Mouse (Mus musculus): ENCODE measurements at regions not wholly inside any gene's neighbourhood (a gene's known extent, or its start where the extent isn't known, plus 50 kb on each side); places are given as distances from the start of the nearest gene placed in this dataset.

DNA sequence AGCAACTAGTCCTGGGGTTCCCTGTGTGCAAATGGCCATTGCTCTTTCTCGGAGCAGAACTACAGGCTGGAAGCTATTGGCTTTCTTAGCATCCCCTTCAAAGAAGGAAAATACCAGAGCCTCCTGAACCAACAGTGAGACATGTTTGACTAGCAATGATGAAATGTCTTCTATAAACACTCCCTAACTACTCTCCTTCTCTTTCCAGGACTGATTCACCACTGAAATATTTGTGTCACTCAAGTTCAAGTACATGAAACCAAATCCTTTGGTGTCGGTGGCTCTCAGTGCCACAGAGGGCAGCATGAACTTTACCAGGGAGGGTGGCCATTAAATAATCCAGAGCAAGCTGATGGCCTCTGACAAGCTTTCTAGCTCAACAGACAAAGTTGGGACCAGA, 270.0 kb downstream of the Osr1 start:
- DNase-seq (ENCODE audit: extremely low spot score, low read depth, low spot score) = no peak

DNA sequence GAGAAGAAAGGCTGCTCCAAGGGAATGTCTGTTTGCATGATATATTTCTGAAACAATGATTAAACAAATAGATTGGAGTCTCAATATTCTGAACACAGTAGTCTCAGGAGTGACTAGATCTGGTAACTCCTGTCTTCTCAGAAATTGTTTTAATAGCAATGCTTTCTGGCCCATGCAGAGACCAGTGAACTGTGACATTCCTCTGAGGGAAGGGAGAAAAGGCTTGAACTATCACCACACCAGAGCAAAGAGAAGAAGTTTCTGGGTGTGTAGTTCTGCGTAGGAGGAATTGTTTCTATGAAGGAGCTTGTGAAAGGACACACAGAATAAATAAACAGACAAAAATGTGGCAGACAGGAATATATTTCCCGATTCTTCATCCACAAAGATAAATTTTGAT, 277.1 kb downstream of the Osr1 start:
- no peak for DNase-seq (ENCODE audit: extremely low spot score, low read depth, low spot score)

GRCm38 (mm10) chr12:9847465-9848205, 277.7 kb downstream of the Osr1 start:
- DNase-seq (ENCODE audit: extremely low spot score, low read depth, low spot score) = no peak

- no peak for DNase-seq (ENCODE audit: extremely low spot score, low read depth, low spot score)
Measured at GRCm38 (mm10) chr12:9855503-9856024, 285.6 kb downstream of the Osr1 start.

DNA sequence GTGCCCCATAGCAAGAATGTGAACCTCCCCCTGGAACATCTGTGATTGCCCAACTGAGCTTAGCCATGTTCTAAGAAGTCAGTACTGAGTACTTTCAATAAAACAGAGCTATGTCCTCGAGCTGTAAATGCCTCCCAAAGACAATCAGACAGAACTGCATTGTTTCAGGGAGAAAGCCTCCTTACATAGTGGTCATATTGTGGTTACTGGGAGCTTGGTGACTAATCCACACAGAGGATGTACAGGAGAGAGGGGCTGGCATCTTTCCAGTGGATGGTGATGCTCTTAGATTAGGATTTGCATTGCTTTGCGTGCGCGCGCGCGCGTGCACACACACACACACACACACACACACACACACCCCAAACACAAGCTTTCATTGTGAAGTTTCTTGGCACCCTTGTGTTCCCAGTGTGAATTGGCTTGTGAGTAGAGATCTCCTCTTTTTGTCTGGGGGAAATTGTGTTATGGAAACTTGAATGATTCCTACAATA, 286.3 kb downstream of the Osr1 start:
- no peak for DNase-seq (ENCODE audit: extremely low spot score, low read depth, low spot score)

GRCm38 (mm10) chr12:9857990-9858389, 288.1 kb downstream of the Osr1 start:
- DNase-seq (ENCODE audit: extremely low spot score, low read depth, low spot score) = no peak

GRCm38 (mm10) chr12:9862301-9862700, 292.4 kb downstream of the Osr1 start:
- DNase-seq (ENCODE audit: extremely low spot score, low read depth, low spot score) = no peak

DNA sequence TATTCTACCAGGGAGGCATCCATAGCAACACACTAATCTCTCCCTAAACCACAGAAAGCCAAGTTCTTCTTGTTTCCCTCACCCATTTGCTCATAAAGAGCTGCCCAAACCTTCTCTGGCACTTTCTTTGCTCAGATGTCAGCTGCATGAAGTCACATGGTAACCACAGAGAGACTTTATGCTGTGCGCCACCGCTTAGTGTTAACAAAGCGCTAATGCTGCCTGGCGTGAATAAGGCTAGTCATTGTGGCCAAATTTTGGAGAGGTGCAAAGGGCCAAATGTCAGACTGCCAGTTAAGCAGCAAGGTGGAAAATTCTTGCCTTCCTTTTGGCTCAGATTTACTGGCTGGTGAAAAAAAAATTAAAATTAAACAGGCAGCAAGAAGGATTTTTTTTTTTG, 302.3 kb downstream of the Osr1 start:
- DNase-seq (ENCODE audit: extremely low spot score, low read depth, low spot score) = no peak

DNA sequence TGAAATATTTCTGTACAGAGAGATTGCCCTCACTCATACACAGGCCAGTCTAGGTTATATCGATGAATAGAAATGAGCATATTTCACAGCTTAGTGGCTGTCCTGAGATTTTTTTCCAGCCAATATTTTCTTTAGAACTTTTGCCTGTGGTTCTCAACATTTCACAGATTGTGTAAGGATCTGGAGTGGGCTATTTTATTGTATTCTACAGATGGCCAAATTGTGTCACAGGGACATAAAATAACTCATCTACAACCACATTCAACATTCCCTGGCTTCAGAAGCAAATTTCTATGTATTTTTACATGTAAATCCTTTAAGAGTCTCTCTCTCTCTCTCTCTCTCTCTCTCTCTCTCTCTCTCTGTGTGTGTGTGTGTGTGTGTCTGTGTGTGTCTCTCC, 303.3 kb downstream of the Osr1 start:
- no peak for DNase-seq (ENCODE audit: extremely low spot score, low read depth, low spot score)

GRCm38 (mm10) chr12:9874823-9875222, 304.9 kb downstream of the Osr1 start:
- no peak for DNase-seq (ENCODE audit: extremely low spot score, low read depth, low spot score)

DNA sequence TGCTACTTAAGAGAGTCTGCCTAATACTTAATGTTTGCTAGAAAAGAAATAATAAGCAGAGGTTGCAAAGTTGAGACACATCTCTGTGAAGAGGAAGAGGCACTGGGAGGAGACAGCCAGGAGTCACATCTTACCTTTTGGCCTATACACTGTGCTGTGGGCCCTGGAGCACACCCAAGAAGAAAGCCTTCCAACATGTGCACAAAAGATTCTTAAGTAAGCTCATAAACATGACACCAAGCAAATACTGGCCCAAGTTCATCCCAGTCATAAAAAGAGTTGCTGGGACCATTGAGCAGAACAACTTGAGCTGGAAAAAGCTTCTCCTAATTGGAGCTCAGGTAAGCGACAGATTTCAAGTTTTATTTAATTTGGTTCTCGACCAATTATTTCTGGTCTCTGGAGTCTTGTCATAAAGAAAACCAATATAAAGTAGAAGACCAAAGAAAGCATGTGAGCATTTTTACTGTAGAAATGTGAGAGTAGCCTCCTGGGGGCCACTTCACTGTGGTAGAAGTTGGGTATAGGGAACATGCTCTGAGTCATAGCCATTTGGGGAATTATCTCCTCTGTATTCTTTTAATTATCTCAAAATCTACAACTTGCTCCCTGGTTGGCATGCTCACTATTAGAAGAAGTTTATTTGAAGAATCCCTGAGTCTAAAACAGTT, 312.2 kb downstream of the Osr1 start:
- DNase-seq (ENCODE audit: extremely low spot score, low read depth, low spot score) = no peak

DNA sequence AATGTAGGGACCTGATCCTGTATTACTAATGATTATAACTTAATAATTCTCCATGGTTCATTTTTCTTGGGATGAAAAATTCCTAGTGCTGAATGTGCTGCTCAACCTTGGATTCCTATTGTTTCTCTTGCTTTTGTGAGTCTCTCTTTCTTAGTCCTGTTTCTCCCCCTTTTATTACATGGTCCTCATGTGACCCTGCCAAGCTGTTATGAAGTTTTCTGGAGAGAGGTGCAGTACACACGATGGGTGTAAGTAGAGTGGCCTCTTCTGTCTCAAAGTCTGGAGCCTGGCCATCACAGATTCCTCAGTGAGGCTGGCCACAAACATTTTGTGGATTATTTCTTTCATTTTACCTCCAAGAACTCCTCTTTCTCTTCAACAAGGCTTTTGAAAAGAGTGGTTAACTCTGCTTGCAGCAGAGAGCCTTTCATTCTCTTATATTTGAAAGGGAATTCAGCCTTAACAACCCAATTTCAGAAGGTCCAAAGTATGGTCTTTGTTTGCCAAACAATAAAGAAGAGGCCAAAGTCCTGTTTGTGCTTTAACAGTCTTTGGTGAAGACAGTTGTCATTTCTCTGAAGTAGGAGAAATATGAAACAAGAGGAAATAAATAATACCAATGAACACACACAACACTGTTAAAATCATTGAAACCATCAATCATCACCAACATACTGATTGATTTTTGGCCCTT, 313.3 kb downstream of the Osr1 start:
- no peak for DNase-seq (ENCODE audit: extremely low spot score, low read depth, low spot score)

DNA sequence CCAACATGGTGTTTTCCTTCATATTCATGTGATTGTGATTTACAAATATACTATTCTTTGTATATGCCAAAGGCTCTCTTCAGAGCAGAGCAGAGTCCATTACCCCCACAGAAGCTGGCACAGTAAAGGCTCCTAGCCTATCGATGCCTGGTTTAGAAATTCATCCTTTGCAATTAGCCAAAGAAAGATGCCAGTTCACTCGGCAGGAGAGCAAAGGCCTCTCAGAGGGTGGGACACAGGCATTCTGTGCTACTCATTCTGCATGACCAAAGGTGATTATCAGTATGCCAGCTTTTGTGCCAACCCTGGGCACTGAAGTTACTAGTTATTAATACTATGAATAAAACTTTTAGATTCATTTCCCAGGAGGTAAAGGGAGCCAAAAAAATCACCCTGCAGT, 324.6 kb downstream of the Osr1 start:
- DNase-seq (ENCODE audit: extremely low spot score, low read depth, low spot score) = no peak

DNA sequence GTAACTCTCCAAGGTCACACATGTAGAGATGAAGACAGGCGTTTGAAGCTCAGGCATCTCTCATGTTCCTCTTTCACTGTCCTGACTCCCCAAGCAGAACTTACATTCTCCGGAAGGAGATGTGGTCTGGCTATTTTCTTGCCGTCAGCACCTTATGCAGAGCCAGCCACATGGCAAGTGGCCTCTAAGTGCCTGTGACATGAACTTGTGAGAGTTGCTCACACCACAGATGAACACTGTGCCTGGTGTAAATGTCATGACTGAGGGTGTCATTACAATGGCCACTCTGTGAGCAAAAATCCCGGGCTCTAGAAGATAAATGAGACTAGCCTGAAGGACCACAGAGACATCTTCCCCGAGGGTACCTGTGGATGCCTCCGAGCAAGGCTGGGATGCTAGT, 328.1 kb downstream of the Osr1 start:
- DNase-seq (ENCODE audit: extremely low spot score, low read depth, low spot score) = no peak

DNA sequence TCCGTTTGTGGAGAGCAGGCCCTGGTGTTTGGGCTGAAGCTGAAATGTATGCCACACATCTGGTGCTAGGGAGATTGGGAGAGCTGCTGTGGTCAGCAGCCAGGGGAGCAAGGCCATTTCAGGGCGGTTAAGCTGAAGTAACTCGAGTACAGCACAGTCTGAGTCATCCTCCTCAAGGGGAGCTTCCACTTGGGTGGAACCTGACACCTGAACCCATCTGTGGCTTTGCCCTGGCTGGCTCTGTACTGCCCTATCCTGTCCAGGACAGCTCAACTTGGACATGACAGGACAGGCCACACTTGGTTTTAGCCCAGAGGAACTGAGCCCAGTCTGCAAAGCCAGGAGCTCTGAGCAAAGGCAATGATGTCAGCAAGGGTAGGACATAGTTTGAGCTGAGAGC, 328.5 kb downstream of the Osr1 start:
- no peak for DNase-seq (ENCODE audit: extremely low spot score, low read depth, low spot score)

DNA sequence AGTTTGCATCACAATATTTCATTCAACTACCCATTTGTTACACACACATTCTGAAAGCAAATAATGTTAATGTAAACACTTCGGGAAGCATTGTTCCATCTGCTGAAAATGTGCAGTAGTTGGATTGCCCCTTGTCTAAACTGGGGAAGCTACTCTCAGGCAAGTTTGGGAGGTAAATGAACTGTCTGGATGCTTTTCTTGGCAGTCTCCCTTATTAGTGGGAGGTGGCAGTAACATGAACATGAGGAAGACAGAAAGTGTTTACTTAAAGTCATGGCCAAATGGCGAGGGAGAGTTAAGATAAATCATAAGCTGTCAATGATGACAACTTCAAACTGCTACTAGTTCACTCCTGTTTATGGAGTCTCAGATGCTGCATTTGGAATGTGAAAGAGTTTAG, 332.0 kb downstream of the Osr1 start:
- DNase-seq (ENCODE audit: extremely low spot score, low read depth, low spot score) = no peak

DNA sequence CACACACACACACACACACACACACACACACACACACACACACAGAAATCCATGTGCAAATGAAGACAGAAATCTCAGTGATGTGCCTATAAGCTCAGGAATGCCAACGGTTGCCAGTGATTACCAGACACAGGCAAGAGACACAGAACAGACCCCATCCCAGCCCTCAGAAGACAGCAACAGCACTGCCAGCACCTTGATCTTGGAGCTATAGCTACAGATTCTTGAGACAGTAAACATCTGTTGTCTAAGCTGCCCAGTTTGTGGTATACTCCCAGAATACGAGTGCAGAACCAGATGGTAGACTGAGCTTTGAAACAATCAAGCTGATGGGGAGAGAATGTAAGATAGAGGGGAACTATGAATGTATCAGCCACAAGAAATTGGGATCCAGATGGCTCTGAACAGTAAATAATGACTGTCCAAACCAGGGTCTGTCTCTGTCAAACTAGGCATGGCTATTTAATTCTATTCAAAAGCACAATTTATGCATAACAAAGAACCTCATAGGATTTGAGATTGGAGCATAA, 333.9 kb downstream of the Osr1 start:
- DNase-seq (ENCODE audit: extremely low spot score, low read depth, low spot score) = no peak

- DNase-seq (ENCODE audit: extremely low spot score, low read depth, low spot score) = no peak
Measured at GRCm38 (mm10) chr12:9912333-9912732, 342.4 kb downstream of the Osr1 start.

DNA sequence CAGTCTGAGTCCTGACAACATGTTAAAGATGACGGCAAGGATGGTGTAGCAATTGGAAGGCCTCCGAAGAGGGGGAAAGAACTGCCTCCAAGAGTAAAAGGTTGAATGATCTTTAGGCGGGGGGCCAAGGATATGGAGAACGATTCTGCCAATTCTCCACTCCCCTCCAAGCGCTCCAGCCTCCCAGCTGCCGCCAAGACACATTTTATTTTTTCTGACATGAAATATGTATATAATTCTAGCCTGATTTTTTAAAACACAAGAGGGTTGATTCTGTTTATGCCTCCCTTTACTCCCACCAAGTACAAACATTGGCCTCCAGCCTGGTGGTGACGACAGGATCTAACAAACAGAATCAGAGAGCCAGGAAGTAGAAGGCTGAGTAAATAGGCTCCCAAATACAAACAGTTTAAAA, 345.8 kb downstream of the Osr1 start:
- no peak for DNase-seq (ENCODE audit: extremely low spot score, low read depth, low spot score)

DNA sequence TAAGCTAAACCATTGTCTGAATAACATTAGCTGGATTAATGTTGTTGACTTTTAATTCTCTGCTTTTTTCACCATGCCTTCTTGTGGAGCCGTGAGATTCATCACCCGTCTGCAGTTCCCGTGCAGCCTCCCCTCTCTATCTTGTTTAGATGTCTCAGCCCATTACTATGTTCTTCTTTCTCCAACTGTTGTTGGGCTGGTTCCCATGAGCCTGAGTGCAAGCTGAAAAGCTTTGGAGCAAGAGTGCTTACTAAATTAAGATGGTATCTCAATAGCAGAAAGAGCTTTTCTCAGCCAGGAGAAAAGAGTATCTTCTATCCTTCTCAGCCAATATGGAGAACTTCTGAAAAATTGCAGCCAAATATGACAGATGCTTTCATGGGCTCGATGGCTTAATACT, 348.1 kb downstream of the Osr1 start:
- DNase-seq (ENCODE audit: extremely low spot score, low read depth, low spot score) = no peak

DNA sequence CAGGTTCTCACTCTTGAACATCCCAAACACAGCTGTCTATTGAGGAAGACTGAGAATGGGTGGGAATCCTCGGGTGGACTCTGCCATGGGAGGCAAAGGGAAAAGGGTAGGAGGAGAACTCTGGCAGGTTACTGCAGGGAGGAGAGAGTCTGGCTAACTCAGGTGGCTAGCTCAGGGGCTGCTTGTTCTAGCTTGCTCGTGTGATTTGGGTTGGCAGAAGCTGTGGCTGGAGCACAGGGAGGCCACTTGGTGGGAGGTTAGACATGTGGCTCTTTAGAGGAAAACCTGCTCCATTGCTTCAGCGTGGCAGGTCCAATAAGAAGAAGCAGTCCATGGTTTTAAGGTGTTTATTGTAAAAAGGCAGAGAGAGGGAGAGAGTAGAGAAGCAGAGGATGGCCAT, 349.1 kb downstream of the Osr1 start:
- no peak for DNase-seq (ENCODE audit: extremely low spot score, low read depth, low spot score)

GRCm38 (mm10) chr12:9919433-9919832, 349.5 kb downstream of the Osr1 start:
- DNase-seq (ENCODE audit: extremely low spot score, low read depth, low spot score) = no peak
